Mouse (Mus musculus) brown adipose tissue, adult 24 weeks (tissue): ENCODE data around the gene Cmah. TPM values are rescaled to one million over a fixed set of nuclear protein-coding genes. Genes with fewer than 3 reads are reported as not detected.
"Not testable (repeated sequence)": the region's sequence is repeated elsewhere in the genome, so short reads cannot be mapped to it uniquely, and the experiment has no call there.

Source experiments
- H3K27ac ChIP-seq: fragments of 200-500 bp; replicated peaks from 2 replicates; pipeline ENCODE4 v1.5.1; 2012; ENCODE audit warnings: low read depth, mild to moderate bottlenecking, low read length
- H3K4me1 ChIP-seq: fragments of 200-500 bp; 2 replicates; pipeline ENCODE4 v1.6.1; 2012; ENCODE audit warnings: low read length, mixed read lengths; ENCODE audit not compliant: control insufficient read depth, insufficient read depth, insufficient read length
- H3K4me3 ChIP-seq: fragments of 200-500 bp; 2 replicates; pipeline ENCODE4 v1.5.1; 2012; ENCODE audit warnings: low read depth, mild to moderate bottlenecking, low read length, moderate library complexity; ENCODE audit not compliant: insufficient read depth
- polyA plus RNA-seq: library from polyadenylated mRNA; stranded (reverse); fragments of >200 nt; gene quantifications from 2 replicates; pipeline ENCODE4 v1.2.4, GENCODE M21; 2012; ENCODE audit not compliant: missing spikeins, insufficient read depth, insufficient read length

Cmah gene
- polyA plus RNA-seq, 1 experiment = 3.6 TPM

GRCm38 (mm10) chr13:24380713-24381112 is 53.5 kb downstream of the Cmah start:
- H3K4me3 ChIP-seq = no peak overlapping the region
- H3K27ac ChIP-seq = no peak overlapping the region
- no peaks in the 10 kb centered on the region for H3K4me1 ChIP-seq

DNA sequence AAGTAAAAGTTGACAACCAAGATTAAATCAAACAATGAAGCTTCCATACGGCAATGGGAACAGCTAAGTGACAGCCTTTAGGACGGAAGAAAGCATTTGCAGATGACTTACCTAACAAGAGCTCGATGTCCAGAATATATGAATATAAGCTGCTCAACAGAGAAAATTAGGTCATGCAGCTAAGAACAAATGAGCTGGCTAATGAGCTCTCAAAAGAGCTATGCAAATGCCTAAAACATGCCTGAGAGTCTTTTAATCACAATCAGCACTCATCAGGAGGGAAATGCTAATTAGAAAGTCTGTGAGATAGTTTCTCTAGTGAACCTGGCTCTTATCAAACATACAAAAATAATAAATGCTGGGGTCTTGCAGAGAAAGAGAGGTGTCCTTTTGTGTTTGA is 56.7 kb downstream of the Cmah start:
- Histone ChIP-seq H3K4me3 (no peak overlapping the region), H3K4me1 (no peaks in the 10 kb centered on the region), H3K27ac (no peak overlapping the region)

GRCm38 (mm10) chr13:24391892-24392291 is 64.7 kb downstream of the Cmah start:
- Histone ChIP-seq H3K4me3 (no peak overlapping the region), H3K4me1 (no peaks in the 10 kb centered on the region), H3K27ac (no peak overlapping the region)

DNA sequence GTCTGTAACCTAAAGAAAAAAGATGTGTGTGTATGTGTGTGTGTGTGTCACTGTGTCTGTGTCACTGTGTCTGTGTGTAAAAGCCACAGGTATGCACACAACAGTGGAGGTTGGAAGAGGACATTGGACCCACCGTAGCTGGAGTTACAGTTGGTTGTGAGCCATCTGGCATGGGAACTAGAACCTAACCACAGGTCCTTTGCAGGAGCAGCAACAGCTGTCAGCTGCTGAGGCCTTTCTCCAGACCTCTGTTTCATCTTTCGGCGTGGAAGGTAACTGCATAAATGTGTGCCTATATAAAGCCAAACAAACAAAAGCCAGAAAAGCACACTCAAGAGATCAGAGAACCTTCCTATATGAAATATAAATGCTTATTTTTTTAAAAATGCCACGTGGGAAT is 65.5 kb downstream of the Cmah start:
- H3K4me3 ChIP-seq = no peak overlapping the region
- H3K27ac ChIP-seq = no peak overlapping the region
- H3K4me1 ChIP-seq = no peaks in the 10 kb centered on the region

- H3K4me3 ChIP-seq = no peak overlapping the region
- H3K4me1 ChIP-seq = no peaks in the 10 kb centered on the region
- H3K27ac ChIP-seq = no peak overlapping the region
These were observed 65.9 kb downstream of the Cmah start for GRCm38 (mm10) chr13:24393055-24393454.

GRCm38 (mm10) chr13:24395815-24396214 is 68.6 kb downstream of the Cmah start:
- Histone ChIP-seq H3K4me1 (no peaks in the 10 kb centered on the region), H3K27ac (no peak overlapping the region), H3K4me3 (peak overlapping the region; percentile 22; the same call in 1 of the 2 replicates)

DNA sequence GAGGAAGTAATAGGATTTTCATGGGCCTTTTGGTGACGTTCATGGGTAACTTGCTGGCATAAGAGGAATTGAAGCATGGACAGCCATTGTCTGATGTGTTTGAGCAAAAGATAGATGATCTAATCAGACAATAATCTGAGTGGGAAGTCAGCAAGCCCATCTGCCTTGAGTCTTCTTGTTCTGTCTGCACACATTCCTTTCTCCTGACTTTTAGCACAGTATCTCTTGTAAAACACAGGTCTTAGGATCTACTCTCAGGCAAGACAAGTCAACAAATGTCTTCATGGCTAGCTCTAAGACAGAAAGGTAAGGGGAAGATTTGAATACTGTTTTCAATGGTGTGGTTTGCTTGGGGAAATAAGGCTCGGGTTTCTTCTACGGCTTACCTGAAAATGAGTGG is 70.0 kb downstream of the Cmah start:
- H3K4me1 ChIP-seq = no peaks in the 10 kb centered on the region
- H3K27ac ChIP-seq = no peak overlapping the region
- no peak overlapping the region for H3K4me3 ChIP-seq

GRCm38 (mm10) chr13:24398488-24398887 is 71.3 kb downstream of the Cmah start:
- Histone ChIP-seq H3K4me3 (no peak overlapping the region), H3K27ac (no peak overlapping the region), H3K4me1 (no peaks in the 10 kb centered on the region)

GRCm38 (mm10) chr13:24401821-24402220 is 74.6 kb downstream of the Cmah start:
- not testable (repeated sequence) for H3K27ac ChIP-seq, H3K4me1 ChIP-seq, H3K4me3 ChIP-seq

DNA sequence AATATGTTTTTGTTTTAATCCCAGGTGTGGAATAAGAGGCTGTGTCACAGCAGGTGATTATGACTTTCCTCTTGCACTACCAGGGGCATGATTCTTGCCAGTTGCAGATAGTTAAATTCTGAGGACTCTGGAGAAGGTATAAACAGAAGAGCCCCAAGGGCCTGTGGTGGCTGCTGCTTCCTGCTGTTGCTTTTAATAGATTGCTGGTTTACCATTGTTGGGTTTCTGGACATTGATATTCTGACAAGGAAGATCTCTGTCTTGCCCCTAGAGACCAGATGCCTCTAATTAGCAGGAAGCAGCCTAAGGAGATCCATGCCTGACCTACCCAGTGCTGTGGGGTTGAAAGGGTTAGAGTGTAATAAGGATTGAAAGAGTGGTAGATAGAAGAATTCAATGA is 75.8 kb downstream of the Cmah start:
- H3K27ac ChIP-seq = no peak overlapping the region
- H3K4me1 ChIP-seq = no peaks in the 10 kb centered on the region
- no peak overlapping the region for H3K4me3 ChIP-seq

GRCm38 (mm10) chr13:24406847-24407246 is 79.6 kb downstream of the Cmah start:
- H3K4me3 ChIP-seq = no peak overlapping the region
- H3K4me1 ChIP-seq = no peaks in the 10 kb centered on the region
- no peak overlapping the region for H3K27ac ChIP-seq

GRCm38 (mm10) chr13:24414635-24415206 is 87.5 kb downstream of the Cmah start:
- 0 out of 2 replicates have a peak overlapping the region, but pooled peaks have one; percentile 2 for H3K27ac ChIP-seq
- H3K4me1 ChIP-seq = no peaks in the 10 kb centered on the region
- no peak overlapping the region for H3K4me3 ChIP-seq

- no peak overlapping the region for H3K4me3 ChIP-seq
- no peaks in the 10 kb centered on the region for H3K4me1 ChIP-seq
- 0 out of 2 replicates have a peak overlapping the region, but pooled peaks have one; percentile 2 for H3K27ac ChIP-seq
These were observed 88.5 kb downstream of the Cmah start for GRCm38 (mm10) chr13:24415506-24416206.

- Histone ChIP-seq H3K27ac (no peak overlapping the region), H3K4me3 (no peak overlapping the region), H3K4me1 (no peaks in the 10 kb centered on the region)
These were observed 89.2 kb downstream of the Cmah start for GRCm38 (mm10) chr13:24416409-24416808.

DNA sequence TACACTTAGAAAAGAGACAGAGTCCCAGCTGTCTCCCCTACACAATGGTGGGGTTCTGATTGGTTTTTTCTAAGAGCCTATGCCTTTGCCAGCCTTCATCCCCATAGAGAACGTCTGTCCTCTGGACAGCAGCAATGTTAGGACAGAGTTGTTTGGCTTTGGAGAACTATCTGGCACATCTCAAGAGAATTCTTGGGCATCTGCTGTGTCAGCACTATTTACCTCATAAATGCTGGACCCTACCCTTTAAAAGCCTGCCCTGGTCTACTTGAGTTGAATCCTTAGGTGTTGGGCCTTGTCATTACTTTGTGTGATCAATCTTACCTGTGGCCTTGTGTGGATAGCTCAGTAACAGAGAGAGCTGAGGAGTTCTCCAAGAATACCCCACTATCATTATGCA is 90.8 kb downstream of the Cmah start:
- H3K4me3 ChIP-seq = no peak overlapping the region
- no peaks in the 10 kb centered on the region for H3K4me1 ChIP-seq
- no peak overlapping the region for H3K27ac ChIP-seq

- Histone ChIP-seq H3K4me1 (no peaks in the 10 kb centered on the region), H3K4me3 (no peak overlapping the region), H3K27ac (no peak overlapping the region)
These were observed 91.6 kb downstream of the Cmah start for GRCm38 (mm10) chr13:24418814-24419213.
